Mouse (Mus musculus): ENCODE measurements around the gene Rnf40.

DNA sequence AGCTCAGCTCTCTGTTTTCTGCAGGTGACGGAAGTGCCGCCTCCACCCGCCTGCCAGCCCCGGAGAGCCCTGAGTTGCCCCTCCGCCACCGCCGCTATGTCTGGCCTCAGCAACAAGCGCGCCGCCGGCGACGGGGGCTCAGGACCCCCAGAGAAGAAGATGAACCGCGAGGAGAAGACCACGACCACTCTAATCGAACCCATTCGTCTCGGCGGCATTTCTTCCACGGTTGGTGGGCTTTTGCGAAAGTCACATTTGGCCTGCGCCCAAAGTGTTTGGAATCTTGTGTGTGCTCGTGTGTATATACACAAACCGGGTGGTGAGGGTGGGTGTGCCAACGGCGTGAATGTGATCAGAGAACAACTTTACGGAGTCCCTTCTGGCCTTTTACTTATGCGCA is 334 bp downstream of the Rnf40 start:
- no peak for TF ChIP-seq E2F4 (IDR thresholded peaks at IDR 0.05; ENCODE audit: insufficient read depth)
- TF ChIP-seq MYOG (IDR thresholded peaks at IDR 0.05; ENCODE audit: control insufficient read depth in 1 of 3, insufficient read depth in 1 of 3, insufficient read length in 2 of 3, low read depth in 2 of 3): no peak
- TF ChIP-seq TCF3 (IDR thresholded peaks at IDR 0.05; ENCODE audit: insufficient read length, low read depth): no peak
- TF ChIP-seq USF1 (IDR thresholded peaks at IDR 0.05; ENCODE audit: low read depth): no peak
- no peak for TF ChIP-seq POLR2AphosphoS2 (IDR thresholded peaks at IDR 0.05; ENCODE audit: insufficient read length, low read depth)
- TF ChIP-seq MYOD1 (IDR thresholded peaks at IDR 0.05; ENCODE audit: control insufficient read depth in 1 of 3, insufficient read length in 2 of 3, low read depth in 2 of 3): no peak
- TF ChIP-seq POLR2A (IDR thresholded peaks at IDR 0.05; ENCODE audit: insufficient read length, low read depth): no peak
